Mouse (Mus musculus) left cerebral cortex, postnatal 4 days (tissue): ENCODE results near the gene Szrd1. TPM values are rescaled to one million over a fixed set of nuclear protein-coding genes. Genes with fewer than 3 reads are reported as not detected.

Source experiments
- DNase-seq: peaks from one replicate; pipeline ENCODE4 v3.0.0-alpha.2; 2022
- intact Hi-C: fragments of 180-260 bp; cut with DNase I; formaldehyde crosslinking; loops from one replicate; pipeline ENCODE4 v1.15.1; 2025
- total RNA-seq, 2 experiments: library from RNA; stranded (reverse); gene quantifications; 2 replicates each; pipeline ENCODE4 v1.2.3; 2021

The Szrd1 gene
- 10 to 100 TPM; 54.5 to 56.8 TPM for total RNA-seq

GRCm38 (mm10) chr4:141139116-141139970, at the start of gene Szrd1:
TSS of gene Szrd1 (minus strand) at chr4:141139775.
- DNase-seq = peak; percentile 100

GRCm38 (mm10) chr4:141186923-141187836, 47.6 kb upstream of the Szrd1 start:
- intact Hi-C loops = no loop called here
- DNase-seq = no peak

More at GRCm38 (mm10) chr4:141139116-141139970, at the start of gene Szrd1:
- intact Hi-C loops = no loop called here

- no peak for DNase-seq
- intact Hi-C loops = no loop called here
Measured at GRCm38 (mm10) chr4:141184426-141184825, 44.9 kb upstream of the Szrd1 start.

- no peak for DNase-seq
- intact Hi-C loops = no loop called here
Measured at GRCm38 (mm10) chr4:141183932-141184331, 44.4 kb upstream of the Szrd1 start.

- DNase-seq = no peak
- intact Hi-C loops = no loop called here
Measured at GRCm38 (mm10) chr4:141181981-141182380, 42.4 kb upstream of the Szrd1 start.

GRCm38 (mm10) chr4:141180831-141181230, 41.3 kb upstream of the Szrd1 start:
- intact Hi-C loops = no loop called here

GRCm38 (mm10) chr4:141178500-141178899, 38.9 kb upstream of the Szrd1 start:
- intact Hi-C loops = no loop called here
- no peak for DNase-seq

More at GRCm38 (mm10) chr4:141180831-141181230, 41.3 kb upstream of the Szrd1 start:
- DNase-seq = no peak

GRCm38 (mm10) chr4:141176328-141176838, 36.8 kb upstream of the Szrd1 start:
- intact Hi-C loops = no loop called here
- DNase-seq = no peak

- no peak for DNase-seq
- intact Hi-C loops = no loop called here
Measured at GRCm38 (mm10) chr4:141175783-141176182, 36.2 kb upstream of the Szrd1 start.

- intact Hi-C loops = no loop called here
- no peak for DNase-seq
Measured at GRCm38 (mm10) chr4:141172121-141172520, 32.5 kb upstream of the Szrd1 start.

- DNase-seq = no peak
- intact Hi-C loops = no loop called here
Measured at GRCm38 (mm10) chr4:141167156-141167555, 27.6 kb upstream of the Szrd1 start.

- intact Hi-C loops = no loop called here
- DNase-seq = no peak
Measured at GRCm38 (mm10) chr4:141165744-141166292, 26.2 kb upstream of the Szrd1 start.

GRCm38 (mm10) chr4:141163729-141164128, 24.2 kb upstream of the Szrd1 start:
- intact Hi-C loops = no loop called here
- DNase-seq = no peak

- DNase-seq = no peak
- intact Hi-C loops = no loop called here
Measured at GRCm38 (mm10) chr4:141161699-141162208, 22.2 kb upstream of the Szrd1 start.

- intact Hi-C loops = no loop called here
- DNase-seq = no peak
Measured at GRCm38 (mm10) chr4:141160193-141160592, 20.6 kb upstream of the Szrd1 start.

GRCm38 (mm10) chr4:141159666-141160065, 20.1 kb upstream of the Szrd1 start:
- intact Hi-C loops = no loop called here
- no peak for DNase-seq

GRCm38 (mm10) chr4:141159093-141159492, 19.5 kb upstream of the Szrd1 start:
- no peak for DNase-seq
- intact Hi-C loops = no loop called here

GRCm38 (mm10) chr4:141158609-141159008, 19.0 kb upstream of the Szrd1 start:
- intact Hi-C loops = no loop called here
- no peak for DNase-seq

GRCm38 (mm10) chr4:141157485-141157884, 17.9 kb upstream of the Szrd1 start:
- intact Hi-C loops = no loop called here
- DNase-seq = no peak

GRCm38 (mm10) chr4:141149116-141149515, 9.5 kb upstream of the Szrd1 start:
- no peak for DNase-seq
- intact Hi-C loops = loop anchor here (10.0 kb wide), 1 partner anchor 66 kb away; the partner anchor contains the start of gene Rsg1
